Mouse (Mus musculus) kidney, adult 2 months (tissue): ENCODE results near the gene Grid2. TPM values are rescaled to one million over a fixed set of nuclear protein-coding genes. Genes with fewer than 3 reads are reported as not detected.

Experiments used
- DNase-seq: peaks from one replicate; pipeline ENCODE4 v3.0.0; 2021
- H3K27ac ChIP-seq: fragments of 200-500 bp; 2 replicates; pipeline ENCODE4 v1.5.1; 2012; ENCODE audit warnings: low read depth, low read length, control low read depth, inconsistent platforms; ENCODE audit not compliant: insufficient read depth
- H3K27me3 ChIP-seq: fragments of 200-500 bp; replicated peaks from 2 replicates; pipeline ENCODE4 v1.6.1; 2012; ENCODE audit warnings: mild to moderate bottlenecking, moderate library complexity, low read length, inconsistent platforms; ENCODE audit not compliant: control insufficient read depth, insufficient read depth
- H3K36me3 ChIP-seq: fragments of 200-500 bp; 2 replicates; pipeline ENCODE4 v1.6.1; 2012; ENCODE audit warnings: mild to moderate bottlenecking, moderate library complexity, low read length, inconsistent platforms; ENCODE audit not compliant: control insufficient read depth, insufficient read depth
- H3K4me1 ChIP-seq: fragments of 200-500 bp; 2 replicates; pipeline ENCODE4 v1.6.1; 2011; ENCODE audit warnings: low read length; ENCODE audit not compliant: control insufficient read depth, insufficient read depth
- H3K4me3 ChIP-seq: fragments of 200-500 bp; 2 replicates; pipeline ENCODE4 v1.5.1; 2011; ENCODE audit warnings: mild to moderate bottlenecking, low read depth, low read length, control low read depth; ENCODE audit not compliant: insufficient read depth
- CTCF ChIP-seq: fragments of 200-500 bp; conservative IDR thresholded peaks from 2 replicates; pipeline ENCODE4 v1.5.1; 2011; ENCODE audit warnings: low read depth, mild to moderate bottlenecking, control low read depth, low read length, moderate library complexity, mixed read lengths; ENCODE audit not compliant: insufficient read depth, insufficient read length
- POLR2A ChIP-seq: fragments of 200-500 bp; IDR thresholded peaks from one replicate; pipeline ENCODE4 v1.6.1; 2011; ENCODE audit warnings: low read depth, low read length, control low read depth
- WGBS: fragments of 180-500 bp; shearing (Covaris S2); methylation state at CpG from one replicate; pipeline ENCODE4 v1.1.7; 2018; 5-methylcytosine and 5-hydroxymethylcytosine counted together
- polyA plus RNA-seq: library from polyadenylated mRNA; depleted of rRNA; stranded (reverse); fragments of >200 nt; gene quantifications from 2 replicates; pipeline ENCODE4 v1.2.3, GENCODE M21; 2012

Grid2 gene
- polyA plus RNA-seq, 1 experiment = not detected

DNA sequence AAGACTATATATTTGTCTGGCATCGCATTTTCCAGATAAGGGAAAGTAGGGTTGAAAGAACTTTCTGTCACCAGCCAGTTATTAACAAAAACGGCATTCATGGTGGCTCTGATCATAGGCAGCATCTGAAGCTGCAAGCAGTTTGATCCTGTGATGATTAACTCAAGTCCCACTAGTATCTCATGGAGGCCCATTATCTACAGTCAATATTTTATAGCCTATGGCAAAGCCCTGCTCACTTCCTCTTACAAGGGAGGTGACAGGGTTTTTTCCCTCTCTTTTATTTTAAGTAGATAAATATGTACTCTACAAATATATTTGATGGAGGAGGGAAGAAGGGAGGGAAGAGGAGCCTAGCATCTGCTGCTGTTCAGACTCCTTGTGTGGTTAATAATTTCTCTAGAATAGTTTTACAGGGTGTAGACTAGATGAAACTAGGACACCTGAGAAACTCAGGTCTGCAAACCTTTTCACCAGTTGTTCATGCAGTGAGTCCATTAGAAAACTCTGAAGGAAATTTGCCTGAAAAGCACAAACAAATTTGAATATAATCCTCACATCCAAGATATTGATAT, 1487.3 kb downstream of the Grid2 start:
- Histone ChIP-seq H3K36me3 (no peaks in the 10 kb centered on the region), H3K27me3 (no peaks in the 10 kb centered on the region), H3K4me1 (no peaks in the 10 kb centered on the region), H3K27ac (no peak overlapping the region), H3K4me3 (no peak overlapping the region)
- 51% methylated on average over 2 of the region's 2 CpGs for WGBS
- TF ChIP-seq CTCF = no peak
- no peak for TF ChIP-seq POLR2A
- no peak for DNase-seq
